Mouse (Mus musculus) erythroid progenitor cell, adult 5-6 weeks (primary cell): Measurements from ENCODE around the gene Wfs1. TPM values are rescaled to one million over a fixed set of nuclear protein-coding genes. Genes with fewer than 3 reads are reported as not detected.
"Not testable (repeated sequence)": the region's sequence is repeated elsewhere in the genome, so short reads cannot be mapped to it uniquely, and the experiment has no call there.

ENCODE experiments used
- ATAC-seq: replicated peaks from 2 replicates; pipeline ENCODE4 v1.8.0; 2016; ENCODE audit warnings: moderate number of reproducible peaks, mild to moderate bottlenecking, moderate TSS enrichment, inconsistent platforms; ENCODE audit not compliant: poor library complexity, low FRiP score, severe bottlenecking
- total RNA-seq, 2 experiments: library from RNA; stranded (forward) in 1 of 2; stranded (reverse) in 1 of 2; fragments of 150-400 nt in 1 of 2; fragments of 186-747, 209-891 nt in 1 of 2; gene quantifications; 2 replicates each; pipeline versions ENCODE4 v1.2.3 to v1.2.4; 2015 to 2017; ENCODE audit warnings: low replicate concordance in 2 of 2

The Wfs1 gene
- total RNA-seq (2015; ENCODE audit: low replicate concordance), result 0.72 TPM in 1 of 2 replicates, not detected in the other
- total RNA-seq (2017; ENCODE audit: low replicate concordance), result 0.13 and 3.5 TPM in 2 replicates

DNA sequence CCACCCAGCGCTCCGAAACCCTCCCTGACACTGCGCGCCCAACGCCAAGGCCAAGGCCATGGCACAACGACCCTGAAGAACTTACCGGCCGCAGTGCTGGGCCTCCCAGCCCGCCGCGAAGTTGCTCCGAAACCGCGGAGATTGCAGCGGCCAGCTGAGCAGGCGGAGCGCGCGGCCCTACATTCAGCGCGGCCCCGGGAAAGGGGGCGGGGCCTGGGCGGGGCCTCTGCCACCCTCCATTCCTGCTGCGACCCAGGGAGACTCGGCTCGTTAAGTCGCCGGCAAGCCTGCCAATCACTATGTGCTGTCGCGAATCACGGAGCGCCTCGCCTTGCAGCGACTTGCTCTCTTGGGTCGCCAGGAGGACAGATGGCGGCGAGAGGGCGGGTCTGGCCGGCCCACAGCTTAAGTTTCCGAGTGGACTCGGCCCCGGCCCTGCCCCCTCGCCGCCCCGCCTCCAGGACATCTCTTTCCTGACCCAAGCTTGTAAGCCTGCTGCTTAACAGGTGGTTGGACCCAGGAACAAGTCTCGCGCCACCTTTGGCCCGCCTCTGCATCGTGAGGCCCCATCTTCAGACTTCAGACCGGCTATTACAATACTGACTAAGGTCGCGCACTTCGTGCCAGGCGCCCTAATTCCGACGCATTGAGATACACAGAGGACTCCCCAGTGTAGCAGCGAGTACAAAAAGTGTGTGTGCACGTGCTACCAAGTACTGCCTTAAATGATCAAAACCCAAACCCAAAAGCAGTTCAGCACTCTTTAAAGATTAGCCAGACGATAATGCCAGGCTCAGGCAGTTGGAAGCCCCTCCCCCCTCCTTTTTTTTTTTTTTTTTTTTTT lies at the start of gene Wfs1:
Gene Wfs1, minus strand, starts transcription at position 425 of the 844 bp plus-strand sequence.
- no peak for ATAC-seq

DNA sequence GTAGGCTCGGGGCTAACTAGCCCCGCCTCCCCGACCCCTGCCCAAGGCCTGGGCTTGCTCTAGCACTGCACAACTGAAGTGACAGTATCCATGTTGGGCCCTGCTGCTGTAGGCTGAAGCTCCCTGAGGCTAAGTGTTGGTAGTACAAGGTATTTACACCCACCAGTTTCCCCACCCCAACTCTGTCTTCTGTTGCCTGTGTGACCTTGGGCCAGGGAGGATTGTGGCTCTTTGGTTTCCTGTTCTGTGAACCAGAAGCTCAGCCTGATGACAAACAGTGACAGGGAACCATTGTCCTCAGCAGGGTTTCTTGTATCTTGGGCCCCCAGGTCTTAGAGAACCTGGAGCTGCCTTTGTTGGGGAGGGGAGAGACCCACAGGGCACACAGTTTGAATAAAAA lies 47.9 kb upstream of the Wfs1 start:
- no peak for ATAC-seq

DNA sequence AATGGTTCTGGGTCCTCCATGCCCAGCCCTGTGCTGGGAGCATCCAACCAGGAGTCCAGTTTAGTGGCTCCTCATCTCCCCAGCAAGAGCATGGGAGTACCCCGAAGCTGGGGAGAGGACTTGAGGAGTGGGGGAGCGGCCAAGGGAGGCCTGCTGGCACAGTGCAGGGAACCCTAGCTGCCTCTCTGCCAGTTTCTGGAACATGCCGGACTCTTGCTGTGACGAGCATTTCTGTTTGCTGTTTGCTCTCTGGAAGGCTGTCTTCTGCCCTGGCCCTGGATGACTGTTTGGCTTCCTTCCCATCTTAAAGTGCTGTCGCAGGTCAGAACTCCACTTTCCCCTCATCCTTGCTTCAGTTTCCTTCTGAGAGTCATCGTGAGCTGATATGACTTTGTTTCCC lies 46.9 kb upstream of the Wfs1 start:
- no peak for ATAC-seq

DNA sequence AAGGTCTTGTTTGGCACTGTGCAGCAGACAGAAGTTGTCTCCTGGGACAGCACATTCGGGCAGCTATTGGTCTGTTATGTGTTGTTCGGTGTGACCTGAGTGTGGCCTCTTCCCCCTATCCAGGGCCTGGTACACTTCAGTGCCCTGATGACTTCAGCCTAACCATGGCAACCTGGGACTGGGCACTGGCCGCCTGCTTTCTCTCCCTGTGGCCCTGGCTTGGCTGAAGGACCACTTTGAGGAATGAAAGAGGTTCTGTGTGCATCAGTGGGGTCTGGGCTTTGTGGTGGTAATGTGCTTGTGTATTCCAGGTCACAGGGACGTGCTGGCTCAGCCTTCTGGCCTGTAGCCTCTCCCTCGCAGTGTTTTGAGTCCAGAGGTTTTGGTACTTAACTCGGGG lies 46.2 kb upstream of the Wfs1 start:
- ATAC-seq, result no peak

DNA sequence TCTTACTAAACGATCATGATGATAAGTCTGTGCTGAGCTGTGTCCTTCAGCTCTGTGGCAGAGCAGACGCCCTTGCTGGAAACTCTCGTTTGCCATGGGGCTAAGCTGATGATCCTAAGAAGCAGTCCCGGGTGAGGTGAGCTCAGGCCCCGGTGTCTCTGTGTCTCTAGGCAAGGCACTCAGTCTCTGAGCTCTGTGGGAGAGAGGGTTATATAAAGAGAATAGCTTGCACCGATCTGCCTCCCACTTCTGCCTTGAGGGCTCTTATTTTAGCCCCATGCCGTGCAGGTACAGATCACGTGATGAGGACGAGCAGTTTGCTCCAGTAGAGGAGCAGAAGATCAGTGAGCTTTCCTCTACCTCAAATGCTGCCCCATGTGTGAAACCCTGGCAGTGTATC lies 41.7 kb upstream of the Wfs1 start:
- ATAC-seq, result no peak

DNA sequence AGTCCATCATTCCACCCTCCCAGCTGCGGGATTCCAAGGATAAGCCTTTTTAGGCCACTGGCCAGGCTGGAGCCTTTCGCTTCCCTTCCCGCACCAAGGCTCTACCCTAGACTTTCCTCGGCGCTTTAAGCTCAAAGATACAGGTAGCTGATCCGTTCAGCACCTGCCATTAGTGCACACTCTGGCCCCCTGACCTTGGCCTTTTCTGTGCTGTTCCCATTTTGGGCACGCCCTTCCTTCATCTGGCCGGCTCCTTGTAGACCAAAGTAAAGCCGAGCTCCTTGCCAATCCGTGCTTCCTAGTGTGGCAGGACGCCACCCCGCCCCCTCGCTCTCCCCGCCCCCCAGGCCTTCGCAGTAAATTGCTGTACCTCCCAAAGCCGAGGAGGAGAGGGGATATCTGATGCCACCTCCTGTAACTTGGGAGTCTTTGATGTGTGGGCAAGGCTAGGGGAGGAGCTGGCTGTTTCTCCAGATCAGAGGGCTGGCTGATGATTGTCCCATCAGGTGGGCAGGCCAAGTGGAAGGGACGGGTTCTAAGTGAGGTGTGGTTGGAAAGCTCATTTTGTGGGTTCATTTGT lies 40.4 kb upstream of the Wfs1 start:
- no peak for ATAC-seq

DNA sequence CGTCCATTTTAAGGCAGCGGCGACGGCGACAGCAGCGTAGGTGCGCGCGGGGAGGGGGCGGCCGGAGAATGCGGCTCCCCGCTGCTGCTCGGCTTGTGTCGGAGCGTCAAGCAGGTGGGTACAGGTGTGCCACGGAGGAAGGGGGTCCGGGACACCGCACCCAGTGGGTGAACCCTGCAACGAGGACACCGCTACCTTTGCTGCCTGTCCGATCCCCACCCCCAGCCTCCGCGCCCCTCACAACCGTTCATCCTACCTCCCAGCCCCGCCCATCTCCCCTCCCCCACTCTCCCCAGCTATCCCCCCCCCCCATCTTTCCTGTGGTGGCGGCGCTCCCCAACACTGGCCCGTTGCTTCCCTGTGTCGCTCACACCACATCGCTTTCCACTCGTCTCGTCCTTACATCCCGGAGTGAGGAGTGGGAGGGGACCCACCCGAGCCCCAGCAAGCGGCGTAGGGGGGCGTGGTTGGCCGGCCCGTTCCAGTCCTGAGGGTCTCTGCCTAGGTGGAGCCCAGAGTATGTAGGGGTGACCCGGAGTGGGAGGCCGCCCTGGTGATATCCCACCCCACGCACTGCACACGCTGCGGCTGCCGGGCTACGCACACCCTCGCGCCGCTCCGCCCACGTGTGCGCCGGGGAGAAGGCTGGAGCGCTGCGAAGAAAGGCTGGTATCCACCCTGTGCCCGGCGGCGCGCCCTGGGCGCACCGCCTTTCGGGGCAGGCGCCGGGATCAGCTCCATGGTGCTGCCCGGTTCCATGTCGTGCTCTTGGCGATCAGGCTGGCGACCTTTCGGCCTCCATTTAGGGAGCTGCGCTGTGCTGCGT lies 39.7 kb upstream of the Wfs1 start:
- no peak for ATAC-seq

DNA sequence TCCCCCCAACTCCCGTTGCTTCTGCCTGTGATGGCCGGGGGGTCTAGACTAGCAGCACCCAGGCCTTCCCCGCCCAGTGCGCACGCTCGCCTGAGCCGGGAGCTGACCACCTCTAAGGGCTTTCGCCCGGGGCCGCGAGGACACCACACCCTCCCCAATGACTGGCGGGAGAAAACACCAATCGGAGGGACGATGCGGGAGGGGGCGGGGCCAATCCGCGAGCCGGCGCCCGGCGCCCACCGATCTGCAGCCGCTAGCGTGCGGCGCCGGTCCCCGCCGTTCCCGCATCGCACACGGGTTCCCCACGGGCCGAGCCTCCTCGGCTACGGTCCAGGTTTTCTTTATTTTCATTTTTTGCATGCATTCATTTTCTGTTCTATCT lies 39.1 kb upstream of the Wfs1 start:
- no peak for ATAC-seq

DNA sequence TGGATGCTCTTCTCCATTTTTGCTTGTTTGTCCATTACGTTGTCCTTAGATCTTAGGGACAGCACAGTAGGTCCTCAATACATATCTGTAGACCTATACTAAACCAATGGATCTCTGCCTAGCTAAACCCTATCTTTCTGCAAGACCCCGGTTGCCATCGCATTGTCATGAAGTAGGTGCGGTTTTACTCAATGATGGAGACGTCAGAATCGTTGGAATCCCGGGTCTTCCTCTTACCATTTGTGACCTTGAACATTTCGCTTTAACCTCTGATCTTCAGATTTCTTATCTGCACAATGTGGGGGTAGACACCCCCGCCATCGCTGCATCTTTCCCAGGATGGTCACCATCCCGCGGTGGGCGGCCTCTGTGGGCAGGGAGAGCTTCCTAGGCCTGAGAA lies 38.7 kb upstream of the Wfs1 start:
- no peak for ATAC-seq

DNA sequence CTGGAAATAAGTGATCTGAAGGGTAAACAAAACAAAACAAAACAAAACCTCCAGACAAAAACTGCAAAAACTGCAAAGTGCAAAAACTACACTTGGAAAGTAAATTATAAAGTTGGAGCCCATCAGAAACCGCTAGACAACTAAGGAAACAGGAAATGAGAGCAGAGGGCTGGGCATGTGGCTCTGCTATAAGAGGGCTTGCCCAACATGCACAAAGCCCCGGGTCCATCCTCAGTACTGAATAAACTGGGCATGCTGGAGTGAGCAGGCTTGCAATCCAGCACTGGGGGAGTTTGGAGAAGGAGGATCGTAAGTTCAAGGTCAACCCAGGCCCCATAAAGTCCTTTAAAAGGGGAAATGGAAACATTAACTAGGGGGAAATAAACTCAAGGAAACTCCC lies 28.2 kb upstream of the Wfs1 start:
- ATAC-seq, result no peak

DNA sequence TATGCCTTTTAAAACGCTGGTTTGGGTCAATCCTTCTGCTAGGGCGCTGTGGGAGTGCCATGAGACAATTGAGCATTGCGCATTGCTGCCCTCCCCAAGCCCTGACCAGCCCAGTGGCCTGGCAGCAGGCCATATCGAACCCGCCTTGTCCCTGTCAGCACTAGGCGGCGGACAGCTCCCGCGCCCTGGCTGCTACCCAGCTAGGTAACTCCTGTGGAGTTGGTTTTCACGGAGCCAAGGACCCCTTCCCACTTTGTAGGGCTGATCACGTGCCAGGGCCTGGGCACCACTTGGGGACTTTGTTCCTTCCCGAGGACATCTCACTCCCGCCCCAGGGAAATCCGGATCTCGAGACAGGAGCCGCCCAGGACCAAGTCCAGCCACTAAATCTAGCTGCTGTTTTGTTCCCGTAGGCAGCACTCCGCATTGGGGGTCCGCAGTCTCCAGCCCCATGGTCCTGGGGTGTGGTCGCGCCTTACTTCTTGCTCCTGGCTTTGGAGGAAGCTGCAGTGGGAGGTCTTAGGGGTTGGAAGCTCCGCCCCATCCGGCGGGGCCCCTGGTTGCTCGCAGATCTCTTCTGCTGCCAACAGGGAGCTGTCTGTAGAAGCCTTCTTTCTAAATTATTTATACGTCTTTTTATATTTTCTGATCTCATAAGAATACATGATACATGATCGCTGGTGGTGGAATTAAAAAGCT lies 26.8 kb upstream of the Wfs1 start:
- ATAC-seq, result no peak

DNA sequence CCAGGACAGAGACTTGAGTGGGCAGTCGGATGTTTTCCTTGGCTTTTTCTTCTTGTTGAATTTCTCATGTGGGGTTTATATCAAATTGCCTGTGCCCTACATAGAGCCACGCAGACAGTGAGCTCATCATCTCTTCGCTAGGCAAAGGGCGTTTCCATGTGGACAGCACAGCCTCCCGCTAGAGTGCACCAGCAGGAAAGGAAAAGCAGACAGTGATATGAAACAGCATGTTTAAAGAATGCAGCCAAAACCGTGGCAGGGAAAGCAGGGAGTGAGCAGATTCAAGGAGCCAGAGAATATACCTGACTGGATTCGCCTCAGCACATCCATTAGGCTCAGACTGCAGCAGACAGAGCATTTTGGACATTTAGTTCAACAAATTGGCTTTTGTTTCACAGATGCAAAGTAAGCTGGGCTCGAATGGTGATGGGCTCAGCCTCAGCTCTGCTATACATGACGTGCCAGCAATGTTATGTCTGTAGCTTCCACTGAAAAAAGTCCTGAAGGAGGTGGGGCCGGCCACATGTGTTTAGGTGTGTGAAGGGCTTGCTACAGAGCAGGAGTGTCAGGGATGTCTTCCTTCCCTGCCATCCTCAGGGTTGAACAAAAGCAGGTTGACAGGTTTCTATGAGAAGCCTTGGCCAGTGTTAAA lies 21.8 kb upstream of the Wfs1 start:
- ATAC-seq, result no peak

DNA sequence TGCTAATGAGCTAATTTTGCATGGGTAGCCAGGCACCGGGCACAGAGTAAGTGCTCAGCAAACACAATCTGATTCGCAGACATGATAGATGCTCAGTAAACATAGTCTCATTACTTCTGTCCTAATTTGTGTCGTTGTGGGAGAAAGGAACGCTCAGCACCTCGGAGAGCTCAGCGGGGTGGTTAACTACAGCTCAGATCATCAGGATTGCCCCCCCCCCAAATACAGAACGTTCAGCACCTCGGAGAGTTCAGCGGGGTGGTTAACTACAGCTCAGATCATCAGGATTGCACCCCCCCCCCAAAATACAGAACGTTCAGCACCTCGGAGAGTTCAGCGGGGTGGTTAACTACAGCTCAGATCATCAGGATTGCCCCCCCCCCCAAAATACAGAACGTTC lies 20.8 kb upstream of the Wfs1 start:
- ATAC-seq, result not testable (repeated sequence)

DNA sequence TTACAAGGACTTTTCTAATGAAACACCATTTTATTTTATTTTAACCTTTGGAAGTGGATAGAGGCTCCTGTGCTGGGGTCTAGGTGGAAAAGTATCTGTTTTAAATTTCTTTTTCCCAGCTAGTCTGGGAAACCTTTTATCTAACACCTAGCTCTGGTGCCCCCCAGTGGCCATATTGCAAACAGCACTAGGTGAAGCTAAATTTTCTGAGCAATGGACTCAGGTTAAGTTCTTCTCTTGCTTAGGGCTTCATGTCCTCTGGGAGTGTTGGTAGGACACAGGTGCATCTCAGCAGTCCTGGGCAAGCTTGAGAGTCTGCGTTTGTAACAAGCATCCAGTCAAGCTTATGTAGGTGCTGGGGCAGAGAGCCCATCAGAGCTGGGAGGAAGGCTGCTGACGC lies 13.0 kb upstream of the Wfs1 start:
- ATAC-seq, result 0 out of 2 replicates have a peak, but pooled peaks have one; percentile 42

DNA sequence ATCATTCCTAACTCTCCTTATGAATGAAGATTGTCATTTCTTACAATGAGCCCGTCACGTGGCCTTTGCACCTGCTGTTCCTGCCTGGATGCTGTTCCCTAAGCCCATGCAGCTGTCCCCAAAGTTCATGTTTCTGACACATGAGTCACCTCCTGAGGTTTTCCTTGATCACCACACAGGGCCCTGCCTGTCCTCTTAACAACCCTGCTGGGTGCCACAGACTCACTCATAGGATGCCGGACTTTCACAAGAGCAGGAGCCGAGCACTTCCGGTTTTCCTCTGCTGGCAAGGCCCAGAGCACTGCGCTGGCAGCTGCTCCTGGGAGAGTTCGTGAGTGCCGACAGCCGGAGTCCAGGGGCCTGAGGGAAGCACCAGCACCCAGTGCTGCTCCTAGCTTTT lies 12.0 kb upstream of the Wfs1 start:
- ATAC-seq, result no peak

DNA sequence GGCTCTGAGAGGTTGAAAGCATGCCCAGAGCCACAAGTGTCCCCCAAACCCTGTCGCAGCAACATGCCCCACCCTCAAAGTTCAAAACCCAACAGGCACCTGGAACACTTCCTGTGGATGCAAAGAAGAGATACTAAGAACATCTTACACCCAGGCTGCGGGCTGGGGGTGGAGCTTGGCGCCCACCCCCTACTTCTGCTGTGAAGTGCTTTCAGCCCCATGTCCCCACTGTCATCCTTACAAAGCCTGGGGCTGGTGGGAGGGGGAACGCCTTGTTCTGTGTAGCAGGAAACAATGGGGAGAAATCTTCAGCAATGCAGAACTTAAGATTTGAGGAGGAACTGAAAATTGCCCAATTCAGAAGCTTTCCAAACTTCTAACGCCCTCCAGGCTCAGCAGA lies 9.0 kb upstream of the Wfs1 start:
- ATAC-seq, result no peak

DNA sequence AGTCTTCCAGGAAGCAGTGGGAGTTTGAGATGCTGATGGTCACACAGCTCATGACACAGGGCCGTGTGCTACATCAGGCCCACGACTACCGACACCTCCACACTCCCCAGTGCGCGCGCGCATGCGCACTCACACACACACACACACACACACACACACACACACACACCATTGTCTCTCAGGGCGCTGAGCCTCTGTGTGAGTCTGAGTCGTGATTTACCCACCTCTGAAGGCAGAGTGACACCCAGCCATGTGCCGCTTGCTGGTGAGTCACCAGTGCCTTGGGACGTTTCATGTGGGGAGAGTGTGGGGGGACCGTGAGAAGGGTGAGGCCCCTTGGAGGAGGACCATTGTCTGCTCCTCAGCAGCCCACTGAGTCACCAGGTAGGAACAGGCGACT lies 7.4 kb upstream of the Wfs1 start:
- no peak for ATAC-seq

DNA sequence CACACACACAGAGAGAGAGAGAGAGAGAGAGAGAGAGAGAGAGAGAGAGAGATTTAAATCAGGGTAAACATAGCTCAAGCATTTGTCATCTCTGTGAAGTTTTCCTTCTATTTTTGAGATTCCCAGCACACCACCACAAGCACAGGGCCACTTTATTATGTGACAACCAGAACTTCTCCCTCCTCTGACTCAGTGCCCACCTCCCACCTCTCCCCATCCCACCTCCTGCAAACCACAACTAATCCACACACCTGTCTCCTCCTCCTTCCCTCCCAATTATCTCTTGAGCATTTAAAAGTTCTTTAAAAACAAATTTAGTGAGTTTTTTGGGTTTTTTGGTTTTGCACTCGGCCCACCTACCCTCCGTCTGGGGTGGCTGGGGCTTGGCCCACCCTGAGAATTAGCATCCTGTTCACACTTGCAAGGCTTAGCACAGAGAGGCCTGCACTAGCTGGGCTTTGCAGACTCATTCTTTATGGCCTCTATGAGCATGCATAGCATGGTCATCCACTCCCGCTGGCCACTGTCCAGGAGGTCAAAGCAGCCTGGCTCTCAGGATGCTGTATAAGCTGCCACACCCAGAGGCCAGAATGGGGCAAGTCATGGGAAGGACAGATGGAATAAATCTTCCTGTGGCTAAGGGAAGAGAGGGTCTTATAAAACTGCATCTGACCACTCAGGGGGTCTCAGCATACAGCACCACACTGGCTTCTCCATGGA lies 1.8 kb upstream of the Wfs1 start:
- no peak for ATAC-seq

DNA sequence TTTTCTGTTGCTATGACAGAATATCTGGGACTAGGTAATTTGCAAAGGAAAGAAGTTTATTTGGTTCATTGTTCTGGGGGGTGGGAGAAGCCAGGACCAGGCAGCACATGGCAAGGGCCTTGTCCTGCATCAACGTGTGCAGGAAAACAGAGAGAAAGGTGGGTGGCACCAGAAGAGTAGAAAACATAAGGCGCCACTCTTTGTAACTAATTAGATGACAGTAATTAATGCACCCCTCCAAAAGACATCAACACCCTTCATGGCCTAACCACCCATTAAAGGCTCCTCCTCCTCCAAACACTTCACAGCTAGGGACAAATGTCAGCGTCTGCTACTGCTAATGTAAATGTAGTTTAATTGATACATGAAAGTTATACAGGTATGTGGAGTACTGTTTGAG lies 1.2 kb upstream of the Wfs1 start:
- ATAC-seq, result no peak
